Mouse (Mus musculus): ENCODE data around the gene Fam163a. TPM values are rescaled to one million over a fixed set of nuclear protein-coding genes. Genes with fewer than 3 reads are reported as not detected.

Gene Fam163a
- total and polyA plus RNA-seq, 3 experiments: not detected

- H3K79me2 ChIP-seq (ENCODE audit: control insufficient read depth, insufficient read depth, low read length, poor library complexity): no peaks in the 10 kb centered on the region
- peaks cover 2 to 6% of the 10 kb centered on the region in 2 experiments for H3K27me3 ChIP-seq (ENCODE audit: control insufficient read depth in 1 of 2, insufficient read depth in 2 of 2, low read length in 2 of 2)
- no peaks in the 10 kb centered on the region for H3K9me3 ChIP-seq (replicated peaks; ENCODE audit: insufficient read depth, low read length)
- H3K4me3 ChIP-seq (ENCODE audit: control insufficient read depth in 1 of 2, insufficient read depth in 1 of 2, low read depth in 2 of 2, low read length in 2 of 2): no peak overlapping the region
- no peak for TF ChIP-seq MXI1 (IDR thresholded peaks at IDR 0.05; ENCODE audit: low read depth, low read length)
- no peak for TF ChIP-seq RCOR1 (IDR thresholded peaks at IDR 0.05; ENCODE audit: low read depth, low read length)
- TF ChIP-seq MAFK (IDR thresholded peaks at IDR 0.05; ENCODE audit: borderline replicate concordance, low read depth, low read length): no peak
- no peak for TF ChIP-seq SIN3A (IDR thresholded peaks at IDR 0.05; ENCODE audit: low read length)
- TF ChIP-seq HCFC1 (IDR thresholded peaks at IDR 0.05; ENCODE audit: low read depth, low read length): no peak
- TF ChIP-seq CTCF (IDR thresholded peaks at IDR 0.05 in 2 of 3, conservative IDR thresholded peaks at IDR 0.05 in 1 of 3; ENCODE audit: control insufficient read depth in 1 of 3, insufficient read depth in 1 of 3, low read depth in 2 of 3, low read length in 3 of 3, poor library complexity in 1 of 3, severe bottlenecking in 1 of 3): no peak
- TF ChIP-seq SMC3 (IDR thresholded peaks at IDR 0.05; ENCODE audit: low read depth, low read length): no peak
- TF ChIP-seq NELFE (IDR thresholded peaks at IDR 0.05; ENCODE audit: low read depth, low read length): no peak
- TF ChIP-seq BHLHE40 (IDR thresholded peaks at IDR 0.05; ENCODE audit: borderline replicate concordance, low read depth, low read length): no peak
- no peak for DNase-seq (ENCODE audit: low read depth, low spot score)
- H3K9ac ChIP-seq (ENCODE audit: control insufficient read depth, low read depth, low read length, poor library complexity, severe bottlenecking): no peak overlapping the region
- no peaks in the 10 kb centered on the region for H3K4me1 ChIP-seq (ENCODE audit: control insufficient read depth in 1 of 2, insufficient read depth in 2 of 2, low read length in 2 of 2)
- no peak overlapping the region for H3K27ac ChIP-seq (ENCODE audit: control insufficient read depth, low read depth, low read length)
- no peaks in the 10 kb centered on the region for H3K36me3 ChIP-seq (ENCODE audit: control insufficient read depth in 1 of 2, insufficient read depth in 2 of 2, low read length in 2 of 2)
Measured at GRCm38 (mm10) chr1:156186646-156187045, 18.2 kb downstream of the Fam163a start.

GRCm38 (mm10) chr1:156184158-156184571 is 20.7 kb downstream of the Fam163a start:
- Histone ChIP-seq H3K79me2 (ENCODE audit: control insufficient read depth, insufficient read depth, low read length, poor library complexity) (no peaks in the 10 kb centered on the region), H3K4me3 (ENCODE audit: control insufficient read depth in 1 of 2, insufficient read depth in 1 of 2, low read depth in 2 of 2, low read length in 2 of 2) (no peak overlapping the region), H3K36me3 (ENCODE audit: control insufficient read depth in 1 of 2, insufficient read depth in 2 of 2, low read length in 2 of 2) (no peaks in the 10 kb centered on the region), H3K9ac (ENCODE audit: control insufficient read depth, low read depth, low read length, poor library complexity, severe bottlenecking) (no peak overlapping the region), H3K9me3 (replicated peaks; ENCODE audit: insufficient read depth, low read length) (no peaks in the 10 kb centered on the region), H3K4me1 (ENCODE audit: control insufficient read depth in 1 of 2, insufficient read depth in 2 of 2, low read length in 2 of 2) (no peaks in the 10 kb centered on the region), H3K27me3 (ENCODE audit: control insufficient read depth in 1 of 2, insufficient read depth in 2 of 2, low read length in 2 of 2) (peaks cover 2 to 4% of the 10 kb centered on the region in 2 experiments), H3K27ac (ENCODE audit: control insufficient read depth, low read depth, low read length) (no peak overlapping the region)
- no peak for DNase-seq (ENCODE audit: low read depth, low spot score)
- TF ChIP-seq USF2 (IDR thresholded peaks at IDR 0.05; ENCODE audit: borderline replicate concordance in 1 of 2, insufficient read depth in 1 of 2, low read depth in 1 of 2, low read length in 2 of 2) (no peak), EP300 (IDR thresholded peaks at IDR 0.05; ENCODE audit: low read depth in 1 of 2, low read length in 2 of 2) (no peak), MXI1 (IDR thresholded peaks at IDR 0.05; ENCODE audit: low read depth, low read length) (no peak), SMC3 (IDR thresholded peaks at IDR 0.05; ENCODE audit: low read depth, low read length) (no peak), GABPA (IDR thresholded peaks at IDR 0.05; ENCODE audit: low read depth, low read length) (no peak), MYC (IDR thresholded peaks at IDR 0.05; ENCODE audit: low read depth, low read length) (no peak), ZKSCAN1 (IDR thresholded peaks at IDR 0.05; ENCODE audit: low read depth, low read length) (no peak), TAL1 (IDR thresholded peaks at IDR 0.05; ENCODE audit: low read length) (no peak), KAT2A (conservative IDR thresholded peaks at IDR 0.05; ENCODE audit: low read depth, low read length) (no peak), RAD21 (IDR thresholded peaks at IDR 0.05; ENCODE audit: low read depth, low read length) (no peak), TCF12 (IDR thresholded peaks at IDR 0.05; ENCODE audit: low read depth, low read length) (no peak), RCOR1 (IDR thresholded peaks at IDR 0.05; ENCODE audit: low read depth, low read length) (no peak), MAZ (IDR thresholded peaks at IDR 0.05; ENCODE audit: low read depth, low read length) (no peak), MYB (IDR thresholded peaks at IDR 0.05; ENCODE audit: low read depth, low read length) (no peak), CHD1 (IDR thresholded peaks at IDR 0.05; ENCODE audit: low read depth, low read length) (no peak), NELFE (IDR thresholded peaks at IDR 0.05; ENCODE audit: low read depth, low read length) (no peak), TBP (IDR thresholded peaks at IDR 0.05; ENCODE audit: low read depth, low read length) (no peak)
